Mouse (Mus musculus) inflammation-experienced regulatory T-cells, adult 6 months (primary cell): ENCODE data around the gene Prkg1. TPM values are rescaled to one million over a fixed set of nuclear protein-coding genes. Genes with fewer than 3 reads are reported as not detected.

Source experiments
- ATAC-seq: one replicate; pipeline ENCODE4 v1.8.0; 2017
- polyA plus RNA-seq, 3 experiments: library from polyadenylated mRNA; unstranded; fragments of 100-300 nt; shearing (Covaris generic); gene quantifications; one replicate each; pipeline ENCODE4 v1.2.1; 2017

Gene Prkg1
- polyA plus RNA-seq, 3 experiments from 2014 or later: 0.24 TPM; not detected in 2

GRCm38 (mm10) chr19:31743241-31744045, 21.4 kb downstream of the Prkg1 start:
- no peak for ATAC-seq

- ATAC-seq: no peak
These were observed 49.9 kb downstream of the Prkg1 start for GRCm38 (mm10) chr19:31714900-31715299.

GRCm38 (mm10) chr19:31714418-31714817, 50.4 kb downstream of the Prkg1 start:
- ATAC-seq: no peak

- no peak for ATAC-seq
These were observed 51.5 kb downstream of the Prkg1 start for GRCm38 (mm10) chr19:31713321-31713720.

- no peak for ATAC-seq
These were observed 54.5 kb downstream of the Prkg1 start for GRCm38 (mm10) chr19:31710336-31710735.

GRCm38 (mm10) chr19:31703991-31704390, 60.8 kb downstream of the Prkg1 start:
- no peak for ATAC-seq

GRCm38 (mm10) chr19:31698916-31699315, 65.9 kb downstream of the Prkg1 start:
- no peak for ATAC-seq

- no peak for ATAC-seq
These were observed 84.0 kb downstream of the Prkg1 start for GRCm38 (mm10) chr19:31680821-31681220.

- no peak for ATAC-seq
These were observed 86.5 kb downstream of the Prkg1 start for GRCm38 (mm10) chr19:31678324-31678723.

GRCm38 (mm10) chr19:31671726-31672125, 93.1 kb downstream of the Prkg1 start:
- no peak for ATAC-seq

GRCm38 (mm10) chr19:31665007-31665406, 99.8 kb downstream of the Prkg1 start:
- ATAC-seq: no peak

GRCm38 (mm10) chr19:31664159-31664991, 100.5 kb downstream of the Prkg1 start:
- ATAC-seq: no peak

GRCm38 (mm10) chr19:31663437-31664158, 101.2 kb downstream of the Prkg1 start:
- no peak for ATAC-seq

- ATAC-seq: no peak
These were observed 102.0 kb downstream of the Prkg1 start for GRCm38 (mm10) chr19:31662802-31663201.

GRCm38 (mm10) chr19:31658751-31659397, 106.0 kb downstream of the Prkg1 start:
- ATAC-seq: no peak

GRCm38 (mm10) chr19:31656256-31656655, 108.6 kb downstream of the Prkg1 start:
- ATAC-seq: no peak

GRCm38 (mm10) chr19:31655826-31656225, 109.0 kb downstream of the Prkg1 start:
- no peak for ATAC-seq

GRCm38 (mm10) chr19:31654022-31654421, 110.8 kb downstream of the Prkg1 start:
- ATAC-seq: no peak

GRCm38 (mm10) chr19:31650452-31650851, 114.4 kb downstream of the Prkg1 start:
- ATAC-seq: no peak

GRCm38 (mm10) chr19:31647492-31647891, 117.3 kb downstream of the Prkg1 start:
- no peak for ATAC-seq

GRCm38 (mm10) chr19:31630899-31631869, 133.6 kb downstream of the Prkg1 start:
- ATAC-seq: no peak
